Mouse (Mus musculus) right cerebral cortex, postnatal 36 days (tissue): ENCODE data around the gene Tm6sf2.

Experiments
- DNase-seq, 2 experiments: peaks; one replicate each; pipeline ENCODE4 v3.0.0; 2022; ENCODE audit warnings: low spot score in 2 of 2, mixed read lengths in 1 of 2

Tm6sf2 gene

GRCm38 (mm10) chr8:70089296-70089960 is 16.7 kb downstream of the Tm6sf2 start:
- DNase-seq, result no peak

GRCm38 (mm10) chr8:70092786-70093185 is 20.1 kb downstream of the Tm6sf2 start:
- no peak for DNase-seq

GRCm38 (mm10) chr8:70099276-70099675 is 26.6 kb downstream of the Tm6sf2 start:
- peak in 1 of 2 experiments; percentile 56 for DNase-seq

GRCm38 (mm10) chr8:70100241-70100640 is 27.5 kb downstream of the Tm6sf2 start:
- peak in 1 of 2 experiments; percentile 53 for DNase-seq

GRCm38 (mm10) chr8:70104506-70104905 is 31.8 kb downstream of the Tm6sf2 start:
- no peak for DNase-seq

- no peak for DNase-seq
Observed at GRCm38 (mm10) chr8:70104922-70105321, 32.2 kb downstream of the Tm6sf2 start.

GRCm38 (mm10) chr8:70110451-70110850 is 37.7 kb downstream of the Tm6sf2 start:
- no peak for DNase-seq

- DNase-seq, result no peak
Observed at GRCm38 (mm10) chr8:70111192-70111795, 38.6 kb downstream of the Tm6sf2 start.

- no peak for DNase-seq
Observed at GRCm38 (mm10) chr8:70112401-70113016, 39.8 kb downstream of the Tm6sf2 start.

GRCm38 (mm10) chr8:70114488-70114887 is 41.8 kb downstream of the Tm6sf2 start:
- DNase-seq, result no peak

GRCm38 (mm10) chr8:70114892-70115291 is 42.2 kb downstream of the Tm6sf2 start:
- no peak for DNase-seq

- DNase-seq, result no peak
Observed at GRCm38 (mm10) chr8:70117611-70118010, 44.9 kb downstream of the Tm6sf2 start.

- peak; percentile 74 to 88 for DNase-seq
Observed at GRCm38 (mm10) chr8:70118726-70119700, 46.3 kb downstream of the Tm6sf2 start.

GRCm38 (mm10) chr8:70120667-70121066 is 47.9 kb downstream of the Tm6sf2 start, which contains the start of gene Ncan:
Ncan (minus strand) TSS chr8:70120873.
- DNase-seq, result peak; percentile 86 to 88

GRCm38 (mm10) chr8:70122863-70123262 is 50.1 kb downstream of the Tm6sf2 start:
- no peak for DNase-seq

GRCm38 (mm10) chr8:70124992-70125391 is 52.3 kb downstream of the Tm6sf2 start:
- peak in 1 of 2 experiments; percentile 63 for DNase-seq

- DNase-seq, result no peak
Observed at GRCm38 (mm10) chr8:70128435-70128834, 55.7 kb downstream of the Tm6sf2 start.

- DNase-seq, result peak; percentile 71 to 73
Observed at GRCm38 (mm10) chr8:70129309-70129952, 56.7 kb downstream of the Tm6sf2 start.
